9 mouse cellular contexts compared by ENCODE assay signal in genomic region chr11:70524782-70525181, GRCm38 (mm10). TPM values are rescaled to one million over a fixed set of nuclear protein-coding genes. Genes with fewer than 3 reads are reported as not detected.
DNase-seq lines count a peak whose midpoint lies in the region; ATAC-seq lines count a peak whose summit lies in the region.
"Had no signal": no experiment of that assay in that cellular context is flagged by ENCODE, and none has a peak within 500 bp of the region (broad histone marks: within the 10 kb centered on the region; RNA-seq: fewer than 3 reads in every experiment).

No protein-coding gene starts in this region.

- no peak overlapping the region for H3K9ac ChIP-seq in neural tube, embryonic 11.5 days (ENCODE audit: low read length)
- H3K9ac ChIP-seq in forebrain, embryonic 12.5 days = 0 out of 2 replicates have a peak overlapping the region, but pooled peaks have one; percentile 33
- peak overlapping the region; percentile 29 for H3K9ac ChIP-seq in liver, embryonic 12.5 days
- peak overlapping the region; percentile 48 for H3K9ac ChIP-seq in stomach, embryonic 16.5 days (ENCODE audit: low read length)

- no peak for DNase-seq in neural tube, embryonic 11.5 days (ENCODE audit: low spot score)
- no peak for DNase-seq in neural tube, embryonic 10.5 days (ENCODE audit: extremely low spot score, low spot score)
- no peak for DNase-seq in gastrocnemius, postnatal 14 days
- no peak for DNase-seq in spleen, adult 18-20 months
- no peak for DNase-seq in frontal cortex, postnatal 25 days (ENCODE audit: low spot score in 2 of 2)

- H3K9me3 ChIP-seq in neural tube, embryonic 11.5 days (ENCODE audit: control insufficient read depth, low read length) = no peaks in the 10 kb centered on the region
- no peaks in the 10 kb centered on the region for H3K9me3 ChIP-seq in forebrain, embryonic 12.5 days
- H3K9me3 ChIP-seq in liver, embryonic 12.5 days (replicated peaks) = no peaks in the 10 kb centered on the region
- no peaks in the 10 kb centered on the region for H3K9me3 ChIP-seq in stomach, embryonic 16.5 days (replicated peaks; ENCODE audit: control insufficient read depth, low read length)

- no peak overlapping the region for H3K27ac ChIP-seq in neural tube, embryonic 11.5 days (ENCODE audit: low read depth, low read length)
- H3K27ac ChIP-seq in forebrain, embryonic 12.5 days = no peak overlapping the region
- no peak overlapping the region for H3K27ac ChIP-seq in liver, embryonic 12.5 days
- H3K27ac ChIP-seq in stomach, embryonic 16.5 days (ENCODE audit: low read length) = no peak overlapping the region

- no peaks in the 10 kb centered on the region for H3K27me3 ChIP-seq in neural tube, embryonic 11.5 days (ENCODE audit: control insufficient read depth, insufficient read depth, low read length)
- H3K27me3 ChIP-seq in forebrain, embryonic 12.5 days = peaks cover 3% of the 10 kb centered on the region
- H3K27me3 ChIP-seq in liver, embryonic 12.5 days (replicated peaks) = peaks cover 18% of the 10 kb centered on the region
- no peaks in the 10 kb centered on the region for H3K27me3 ChIP-seq in stomach, embryonic 16.5 days (ENCODE audit: control insufficient read depth, insufficient read depth, low read length)

- H3K4me3 ChIP-seq in neural tube, embryonic 11.5 days (ENCODE audit: low read depth, low read length) = peak overlapping the region; percentile 3; the same call in 1 of the 2 replicates
- peak overlapping the region; percentile 72 for H3K4me3 ChIP-seq in forebrain, embryonic 12.5 days (replicated peaks)
- peak overlapping the region; percentile 86 for H3K4me3 ChIP-seq in liver, embryonic 12.5 days
- H3K4me3 ChIP-seq in stomach, embryonic 16.5 days (replicated peaks; ENCODE audit: low read length) = peak overlapping the region; percentile 76

- H3K4me1 ChIP-seq in neural tube, embryonic 11.5 days (ENCODE audit: control insufficient read depth, insufficient read depth, low read length) = peaks cover 5% of the 10 kb centered on the region; the same call in 1 of the 2 replicates
- peaks cover 19% of the 10 kb centered on the region for H3K4me1 ChIP-seq in forebrain, embryonic 12.5 days
- peaks cover 29% of the 10 kb centered on the region for H3K4me1 ChIP-seq in liver, embryonic 12.5 days
- H3K4me1 ChIP-seq in stomach, embryonic 16.5 days (ENCODE audit: control insufficient read depth, insufficient read depth, low read length) = peaks cover 9% of the 10 kb centered on the region

- H3K4me2 ChIP-seq in neural tube, embryonic 11.5 days (ENCODE audit: low read depth) = peak overlapping the region; percentile 40
- peak overlapping the region; percentile 53 for H3K4me2 ChIP-seq in forebrain, embryonic 12.5 days
- H3K4me2 ChIP-seq in liver, embryonic 12.5 days = peak overlapping the region; percentile 75
- H3K4me2 ChIP-seq in stomach, embryonic 16.5 days (ENCODE audit: low read depth, low read length) = peak overlapping the region; percentile 62

- no peak; the same call in 1 of the 2 replicates for ATAC-seq in neural tube, embryonic 11.5 days (ENCODE audit: insufficient read depth, low FRiP score, low TSS enrichment)
- no peak; the same call in 1 of the 2 replicates for ATAC-seq in forebrain, embryonic 12.5 days (ENCODE audit: low FRiP score)
- peak; percentile 38 for ATAC-seq in liver, embryonic 12.5 days
- ATAC-seq in stomach, embryonic 16.5 days (ENCODE audit: insufficient read depth, low FRiP score) = peak; percentile 23; the same call in 1 of the 2 replicates

- intact Hi-C loops in gastrocnemius, postnatal 14 days (cut with DNase I; ENCODE audit: low total_unique reads) = no loop called here

- peaks cover 9% of the 10 kb centered on the region for H3K36me3 ChIP-seq in neural tube, embryonic 11.5 days (ENCODE audit: control insufficient read depth, insufficient read depth, low read length)
- peaks cover 35% of the 10 kb centered on the region for H3K36me3 ChIP-seq in forebrain, embryonic 12.5 days (replicated peaks)
- peaks cover 32% of the 10 kb centered on the region for H3K36me3 ChIP-seq in liver, embryonic 12.5 days
- H3K36me3 ChIP-seq in stomach, embryonic 16.5 days (ENCODE audit: control insufficient read depth, insufficient read depth, low read length) = peaks cover 16% of the 10 kb centered on the region

- 7% methylated on average over 8 of the region's 8 CpGs for WGBS in neural tube, embryonic 11.5 days
- WGBS in forebrain, embryonic 12.5 days = 9% methylated on average over 8 of the region's 8 CpGs
- WGBS in liver, embryonic 12.5 days (ENCODE audit: insufficient replicate concordance) = 2% methylated on average over 8 of the region's 8 CpGs
- WGBS in stomach, embryonic 16.5 days = 5% methylated on average over 8 of the region's 8 CpGs

RNA-seq across cellular contexts. Expression of gene Psmb6, which starts 0.4 kb away (rescaled TPM):
- polyA plus RNA-seq in neural tube, embryonic 11.5 days (2014; fragmentation: Nextera tagmentation; extraction: Ambion mirVana) = 898 and 923 TPM in 2 replicates
- polyA plus RNA-seq in forebrain, embryonic 12.5 days (2016; fragmentation: Nextera tagmentation; extraction: Ambion mirVana) = 758 and 788 TPM in 2 replicates
- polyA plus RNA-seq in liver, embryonic 12.5 days (2016; fragmentation: Nextera tagmentation; extraction: Ambion mirVana) = 415 and 437 TPM in 2 replicates
- polyA plus RNA-seq in stomach, embryonic 16.5 days (2015; fragmentation: Nextera tagmentation; extraction: Ambion mirVana) = 614 and 657 TPM in 2 replicates
- 100 to 1,000 TPM; 292 to 301 TPM for total RNA-seq in gastrocnemius, postnatal 14 days (2021)

RNA-seq across cellular contexts. Expression of gene Gltpd2, which starts 5.8 kb away (rescaled TPM):
- polyA plus RNA-seq in neural tube, embryonic 11.5 days (2014; fragmentation: Nextera tagmentation; extraction: Ambion mirVana) = 0.20 TPM in 1 of 2 replicates, not detected in the other
- not detected in 2 replicates for polyA plus RNA-seq in forebrain, embryonic 12.5 days (2016; fragmentation: Nextera tagmentation; extraction: Ambion mirVana)
- polyA plus RNA-seq in liver, embryonic 12.5 days (2016; fragmentation: Nextera tagmentation; extraction: Ambion mirVana) = 15.3 and 17.5 TPM in 2 replicates
- 1.9 and 2.0 TPM in 2 replicates for polyA plus RNA-seq in stomach, embryonic 16.5 days (2015; fragmentation: Nextera tagmentation; extraction: Ambion mirVana)
- not detected for total RNA-seq in gastrocnemius, postnatal 14 days (2021)
- polyA plus RNA-seq: brain, embryonic 14.5 days had no signal

RNA-seq across cellular contexts. Expression of gene Gm40193, which starts 8.0 kb away (rescaled TPM):
- not detected in 2 replicates for polyA plus RNA-seq in neural tube, embryonic 11.5 days (2014; fragmentation: Nextera tagmentation; extraction: Ambion mirVana)
- not detected in 2 replicates for polyA plus RNA-seq in forebrain, embryonic 12.5 days (2016; fragmentation: Nextera tagmentation; extraction: Ambion mirVana)
- polyA plus RNA-seq in liver, embryonic 12.5 days (2016; fragmentation: Nextera tagmentation; extraction: Ambion mirVana) = not detected in 2 replicates
- not detected in 2 replicates for polyA plus RNA-seq in stomach, embryonic 16.5 days (2015; fragmentation: Nextera tagmentation; extraction: Ambion mirVana)
- not detected for total RNA-seq in gastrocnemius, postnatal 14 days (2021)
- polyA plus RNA-seq: brain, embryonic 14.5 days had no signal

RNA-seq across cellular contexts. Expression of gene Vmo1, which starts 10.4 kb away (rescaled TPM):
- 0.39 TPM in 1 of 2 replicates, not detected in the other for polyA plus RNA-seq in neural tube, embryonic 11.5 days (2014; fragmentation: Nextera tagmentation; extraction: Ambion mirVana)
- not detected in 2 replicates for polyA plus RNA-seq in forebrain, embryonic 12.5 days (2016; fragmentation: Nextera tagmentation; extraction: Ambion mirVana)
- 0.42 and 0.44 TPM in 2 replicates for polyA plus RNA-seq in liver, embryonic 12.5 days (2016; fragmentation: Nextera tagmentation; extraction: Ambion mirVana)
- 0.36 and 0.92 TPM in 2 replicates for polyA plus RNA-seq in stomach, embryonic 16.5 days (2015; fragmentation: Nextera tagmentation; extraction: Ambion mirVana)
- total RNA-seq in gastrocnemius, postnatal 14 days (2021) = not detected

RNA-seq across cellular contexts. Expression of gene Pld2, which starts 15.1 kb away (rescaled TPM):
- 2.9 and 4.0 TPM in 2 replicates for polyA plus RNA-seq in neural tube, embryonic 11.5 days (2014; fragmentation: Nextera tagmentation; extraction: Ambion mirVana)
- polyA plus RNA-seq in forebrain, embryonic 12.5 days (2016; fragmentation: Nextera tagmentation; extraction: Ambion mirVana) = 3.4 and 4.0 TPM in 2 replicates
- 2.0 and 2.6 TPM in 2 replicates for polyA plus RNA-seq in liver, embryonic 12.5 days (2016; fragmentation: Nextera tagmentation; extraction: Ambion mirVana)
- polyA plus RNA-seq in stomach, embryonic 16.5 days (2015; fragmentation: Nextera tagmentation; extraction: Ambion mirVana) = 17.8 and 21.5 TPM in 2 replicates
- 10 to 100 TPM; 15.9 to 17.1 TPM for total RNA-seq in gastrocnemius, postnatal 14 days (2021)

Comparison
In these comparisons a context has a peak if more than half of its experiments do, and no peak if none do; other contexts are left out.
1. ATAC-seq: peak in liver, embryonic 12.5 days (single experiment) and stomach, embryonic 16.5 days (single experiment); none in neural tube, embryonic 11.5 days (single experiment) and forebrain, embryonic 12.5 days (single experiment).
2. H3K4me3 ChIP-seq: peak in every context shown above with its lines; median percentile 86 in liver, embryonic 12.5 days; 76 in stomach, embryonic 16.5 days; 72 in forebrain, embryonic 12.5 days; 3 in neural tube, embryonic 11.5 days.
3. Peak in every context shown above with its lines, with median percentiles within 50 percentile points of each other: H3K4me2 ChIP-seq.